Mouse (Mus musculus) spleen, adult 12 weeks (tissue): Measurements from ENCODE around the gene Gfy.
"Not testable (repeated sequence)": the region's sequence is repeated elsewhere in the genome, so short reads cannot be mapped to it uniquely, and the experiment has no call there.

Source experiments
- DNase-seq: peaks from one replicate; pipeline ENCODE4 v3.0.0; 2022; ENCODE audit warnings: low spot score

Gfy gene

DNA sequence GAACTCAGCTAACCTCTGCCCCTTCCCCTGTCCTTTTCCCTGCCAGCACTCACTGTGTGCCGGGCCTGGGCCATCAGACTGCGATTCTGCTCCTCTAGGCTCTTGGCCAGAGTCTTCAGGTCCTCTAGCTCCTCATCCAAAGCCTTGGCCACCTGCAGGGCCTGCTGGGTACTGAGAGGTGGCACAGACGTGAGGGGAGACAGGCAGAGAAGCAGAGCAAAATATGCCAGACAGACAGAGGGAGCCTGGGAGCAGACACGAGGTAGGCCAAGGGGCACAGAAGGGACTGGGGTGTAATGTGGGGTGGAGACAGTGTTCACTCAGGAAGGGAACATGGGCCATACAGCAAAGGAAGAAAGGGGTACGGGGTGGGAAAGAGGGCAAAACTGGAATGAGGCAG, 14.0 kb upstream of the Gfy start:
- no peak for DNase-seq

DNA sequence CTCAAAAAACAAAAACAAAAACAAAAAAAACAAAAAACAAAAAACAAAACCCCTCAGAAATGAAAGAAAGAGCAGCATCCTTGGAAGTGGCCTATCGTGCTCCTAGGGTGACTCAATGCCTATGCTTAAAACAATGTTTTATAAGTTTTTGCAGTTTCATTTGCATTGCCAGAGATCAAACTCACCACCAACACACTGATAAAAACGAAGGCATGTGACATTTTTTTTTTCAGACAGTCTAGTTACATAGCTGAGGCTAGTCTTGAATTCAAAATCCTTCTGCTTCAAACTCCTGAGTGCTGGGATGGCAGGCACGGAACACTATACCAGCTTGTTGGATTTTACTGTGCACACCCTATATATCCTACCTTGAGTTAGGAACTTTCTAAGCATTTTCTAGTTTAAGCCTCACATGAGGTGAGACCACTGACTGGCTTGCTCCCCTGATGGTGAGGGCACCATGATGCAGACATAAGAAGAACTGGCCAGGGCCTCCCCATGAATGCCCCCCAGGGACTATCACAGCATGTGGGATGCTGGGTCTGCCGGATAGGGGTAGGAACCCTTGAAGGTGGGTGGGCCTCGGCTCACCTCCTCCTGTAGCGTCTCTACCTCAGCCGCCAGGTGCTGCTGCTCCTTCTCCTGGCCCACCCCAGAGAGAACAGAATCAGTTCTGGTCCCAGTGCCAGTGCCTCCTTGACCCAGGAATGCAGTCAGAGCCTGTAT, 13.4 kb upstream of the Gfy start:
- no peak for DNase-seq

DNA sequence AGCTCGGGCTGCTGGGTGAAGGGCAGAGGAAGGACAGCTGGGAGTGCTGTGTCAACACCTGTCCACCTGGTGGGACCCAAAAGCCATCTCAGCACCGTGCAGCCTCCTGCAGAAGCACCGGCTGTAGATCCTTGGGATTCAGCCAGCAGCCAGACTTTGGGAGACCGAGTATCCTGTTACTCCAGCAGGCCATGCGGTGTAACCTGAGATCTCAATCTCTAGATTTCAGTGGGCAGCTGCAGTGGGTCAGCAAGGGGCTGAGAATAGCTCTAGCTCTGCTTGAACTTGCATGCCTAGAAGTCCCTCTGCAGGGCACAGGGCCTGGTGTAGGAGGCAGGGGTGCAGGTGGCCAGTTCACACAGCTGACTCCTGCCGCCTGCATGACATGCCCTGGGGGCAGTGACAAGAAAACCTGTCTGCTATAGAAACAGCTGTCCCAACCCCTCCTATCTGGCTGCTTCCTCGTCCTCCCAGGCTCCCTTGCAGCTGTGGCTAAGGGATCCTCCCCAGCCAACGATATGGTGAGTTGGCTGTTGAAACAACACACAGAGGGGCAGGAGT, 12.5 kb upstream of the Gfy start:
- no peak for DNase-seq

DNA sequence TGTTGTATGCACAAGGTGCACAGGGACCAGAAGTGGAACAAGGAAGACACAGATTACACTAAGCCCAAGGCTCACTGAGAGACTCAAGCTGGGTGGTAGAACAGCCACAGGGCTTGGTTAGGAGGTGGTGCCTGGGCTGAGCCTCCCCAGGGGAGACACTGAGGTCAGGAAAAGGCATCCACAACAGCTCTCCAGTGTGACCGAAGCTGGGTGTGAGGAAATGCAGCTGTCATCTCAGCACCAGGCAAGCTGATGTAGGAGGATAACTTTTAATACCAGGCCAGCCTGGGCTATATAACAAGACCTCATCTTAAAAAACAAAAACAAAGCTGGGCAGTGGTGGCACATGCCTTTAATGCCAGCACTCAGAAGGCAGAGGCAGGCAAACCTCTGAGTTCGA, 11.8 kb upstream of the Gfy start:
- DNase-seq: no peak

DNA sequence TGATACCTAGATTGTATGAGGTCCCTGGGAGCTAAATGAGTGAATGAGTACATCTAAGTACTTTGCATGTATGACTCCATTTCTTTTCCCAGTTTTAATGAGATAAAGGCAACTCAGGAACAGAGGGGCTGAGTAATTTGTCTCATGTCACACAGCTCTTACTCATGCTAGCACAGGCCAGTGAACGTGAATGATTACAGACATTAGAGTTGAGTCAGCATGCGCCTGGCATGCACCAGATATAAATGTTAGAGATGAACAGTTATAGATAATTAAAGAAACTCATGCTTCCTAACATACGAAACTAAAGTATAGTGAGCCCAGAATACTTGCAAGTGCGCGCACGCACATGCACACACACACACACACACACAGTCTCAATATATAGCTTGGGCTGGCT, 10.8 kb upstream of the Gfy start:
- no peak for DNase-seq

DNA sequence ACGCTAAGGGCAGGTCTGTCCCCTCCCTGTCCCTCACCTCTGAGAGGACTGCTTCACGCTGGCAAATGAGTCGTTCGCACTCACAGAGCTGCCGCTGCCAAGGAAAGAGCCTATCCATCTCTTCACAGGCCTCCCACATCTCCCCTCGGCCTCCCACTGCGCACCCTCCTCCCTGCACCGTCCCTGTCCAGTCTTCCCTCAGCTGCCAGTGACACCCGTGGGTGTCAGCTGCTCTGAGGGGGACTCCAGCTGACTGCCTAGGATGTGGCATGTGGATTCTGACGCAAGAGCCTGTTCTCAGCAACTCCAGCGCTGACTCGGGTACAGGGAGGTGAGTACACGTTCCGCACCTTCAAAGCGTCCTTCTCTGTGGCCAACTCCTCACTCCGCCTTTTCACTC, 10.2 kb upstream of the Gfy start:
- DNase-seq: no peak

DNA sequence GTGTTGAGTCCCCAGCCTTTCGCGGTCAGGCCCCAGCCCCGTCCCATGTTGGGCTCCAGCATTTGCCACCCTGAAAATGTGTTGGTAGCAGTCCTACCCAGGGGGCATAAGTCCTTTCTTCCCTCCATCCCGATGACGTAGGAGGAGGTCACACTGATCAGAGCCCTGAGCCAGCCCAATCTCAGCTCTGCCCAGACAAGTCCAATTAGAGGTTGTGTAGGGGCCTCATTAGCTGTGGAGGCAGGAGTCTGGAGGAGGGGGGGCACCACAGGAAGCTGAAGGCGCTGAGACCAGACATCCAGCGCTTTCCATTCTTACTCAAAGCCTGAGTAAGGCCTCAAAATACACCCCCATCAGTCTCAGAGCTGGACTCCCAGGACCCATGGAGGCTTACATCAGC, 6.6 kb upstream of the Gfy start:
- no peak for DNase-seq

DNA sequence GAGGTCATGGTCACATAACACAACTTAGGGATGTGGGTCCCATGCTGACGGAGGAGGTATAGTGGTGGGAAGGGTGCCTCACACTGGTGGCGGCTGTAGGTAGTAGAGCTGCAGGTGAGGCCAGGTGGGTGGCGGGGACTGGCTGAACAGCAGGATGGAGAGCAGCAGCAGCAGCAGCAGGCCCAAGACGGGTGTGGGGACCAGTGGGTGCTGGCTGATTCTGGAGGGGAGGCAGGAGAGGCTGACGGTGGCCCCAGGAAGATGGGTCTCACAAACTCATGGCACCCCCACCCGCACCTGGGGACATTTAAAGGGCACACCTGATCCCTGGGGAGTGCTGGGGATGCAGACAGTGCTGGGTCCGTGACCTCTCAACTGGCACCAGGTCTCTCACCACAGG, 4.3 kb upstream of the Gfy start:
- no peak for DNase-seq

DNA sequence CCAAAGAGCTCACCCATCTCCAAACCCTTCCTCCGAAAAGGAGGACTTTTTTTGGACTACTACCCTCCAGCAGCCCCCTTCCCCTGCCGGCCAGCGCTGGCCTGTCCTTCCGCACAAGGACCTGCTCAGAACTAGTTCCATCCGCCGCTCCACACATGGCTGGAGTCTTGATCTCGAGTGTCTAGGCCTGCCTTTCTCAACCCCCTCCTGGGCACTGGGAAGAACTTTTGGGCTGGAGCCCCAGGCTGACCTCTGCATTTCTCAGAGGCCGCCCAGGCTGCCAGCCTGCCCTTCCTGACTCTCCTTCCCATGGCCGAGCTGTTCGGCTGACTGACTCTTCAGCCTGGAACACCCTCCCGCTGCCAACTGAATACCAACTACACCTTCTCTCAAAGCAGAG, 3.2 kb upstream of the Gfy start:
- no peak for DNase-seq

DNA sequence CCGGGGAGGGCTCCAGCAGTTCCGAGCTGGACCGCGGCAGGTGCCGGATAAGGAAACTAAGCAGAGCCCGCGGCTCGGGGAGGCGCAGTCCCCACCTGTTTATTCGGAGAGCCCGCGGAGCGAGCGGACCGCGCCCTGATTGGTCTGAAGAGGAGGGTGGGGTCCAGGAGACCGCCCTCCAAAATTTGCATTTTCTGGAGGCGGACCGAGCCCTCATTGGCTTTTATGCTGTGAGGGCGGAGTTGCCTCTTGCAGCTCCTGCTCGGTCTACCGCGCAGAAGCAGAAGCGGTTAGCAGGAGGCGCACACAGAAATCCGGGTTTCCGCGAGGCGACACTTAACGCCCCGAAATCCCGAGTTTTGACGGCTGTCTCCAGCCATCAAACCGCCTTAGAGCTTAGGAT, 2.8 kb upstream of the Gfy start:
- DNase-seq: peak; percentile 79

DNA sequence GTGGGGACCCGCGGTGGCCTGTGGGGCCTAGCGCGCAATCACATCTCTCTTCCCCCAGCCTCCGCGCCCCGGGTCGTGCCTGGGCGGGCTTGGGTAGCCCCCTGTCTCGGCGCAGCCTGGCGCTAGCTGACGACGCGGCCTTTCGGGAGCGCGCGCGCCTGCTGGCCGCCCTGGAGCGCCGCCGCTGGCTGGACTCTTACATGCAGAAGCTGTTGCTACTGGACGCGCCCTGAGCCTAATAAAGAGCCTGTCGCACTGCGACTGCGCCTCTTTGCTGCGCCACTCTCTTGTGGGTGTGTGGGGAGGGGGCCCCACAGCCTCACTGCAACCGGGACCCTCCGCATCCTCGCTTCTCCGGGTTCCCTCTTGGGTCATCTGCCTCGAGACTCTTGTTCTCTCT, 2.2 kb upstream of the Gfy start:
- DNase-seq: no peak

DNA sequence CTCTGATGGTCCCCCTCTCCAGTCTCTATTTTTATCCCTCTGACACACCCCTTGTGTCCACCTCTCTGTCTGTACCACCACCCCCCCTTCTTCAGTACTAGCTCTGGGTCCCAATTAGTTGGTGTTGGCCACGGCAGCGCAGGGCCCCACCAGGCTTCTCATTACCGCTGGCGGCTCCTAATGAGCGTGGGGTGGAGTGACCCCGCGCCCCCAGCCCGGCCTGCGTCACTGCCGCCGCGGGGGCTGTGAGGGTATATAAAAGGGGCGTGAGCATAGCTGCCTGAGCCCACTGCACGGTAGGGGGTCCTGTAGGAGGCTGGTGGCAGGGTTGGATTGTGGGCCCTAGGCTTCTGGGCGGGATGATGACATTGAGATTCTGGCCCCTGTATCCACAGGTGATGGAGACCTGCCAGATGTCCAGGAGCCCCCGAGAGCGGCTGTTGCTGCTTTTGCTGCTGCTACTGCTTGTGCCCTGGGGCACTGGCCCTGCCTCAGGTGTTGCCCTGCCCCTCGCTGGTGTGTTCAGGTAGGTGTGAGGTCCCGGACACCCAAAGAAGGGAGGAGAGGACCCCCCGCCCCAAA, 1.6 kb upstream of the Gfy start, which contains the start of gene Pth2:
Gene Pth2 (plus strand): TSS at position 100 of the 582 bp plus-strand sequence.
- no peak for DNase-seq

DNA sequence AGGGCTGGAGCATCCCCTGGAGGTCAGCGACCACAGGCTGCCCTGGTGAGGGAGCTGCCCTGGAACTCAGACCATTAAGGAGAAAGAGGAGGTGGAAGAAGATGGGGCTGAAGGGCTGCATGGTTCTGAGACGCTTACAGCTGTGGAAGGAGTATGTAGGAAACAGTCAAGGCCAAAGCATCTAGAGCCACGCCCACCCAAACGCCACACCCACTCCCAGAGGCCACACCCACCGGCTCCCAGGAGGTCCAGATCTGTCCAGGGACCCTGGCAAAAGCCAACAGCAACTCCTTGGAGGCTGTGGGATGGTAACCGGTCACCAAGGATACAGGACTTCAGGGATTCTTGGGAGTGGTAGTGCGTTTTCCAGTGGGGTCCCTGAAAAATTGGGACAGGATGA, 819 bp downstream of the Gfy start:
- DNase-seq: no peak

DNA sequence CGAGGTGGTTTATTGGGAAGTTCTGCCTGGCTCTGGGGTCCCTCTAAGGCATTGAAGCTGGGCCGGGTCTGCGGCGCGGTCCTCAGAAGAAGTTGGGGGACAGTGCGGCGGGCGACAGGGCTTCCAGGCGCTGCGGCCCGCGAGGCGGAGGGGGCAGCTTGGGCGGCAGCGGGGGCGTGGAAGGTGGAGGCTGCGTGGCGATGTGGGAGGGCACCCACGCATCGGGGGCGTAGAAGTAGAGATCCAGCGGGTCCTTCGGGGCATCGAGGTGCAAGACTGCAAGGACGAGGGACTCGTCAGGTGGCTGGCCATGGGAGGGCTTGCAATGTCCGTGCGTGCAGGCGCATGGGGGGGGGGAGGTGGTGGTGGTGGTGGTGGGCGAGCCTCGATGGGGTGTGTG, 3.0 kb downstream of the Gfy start:
- DNase-seq: no peak

DNA sequence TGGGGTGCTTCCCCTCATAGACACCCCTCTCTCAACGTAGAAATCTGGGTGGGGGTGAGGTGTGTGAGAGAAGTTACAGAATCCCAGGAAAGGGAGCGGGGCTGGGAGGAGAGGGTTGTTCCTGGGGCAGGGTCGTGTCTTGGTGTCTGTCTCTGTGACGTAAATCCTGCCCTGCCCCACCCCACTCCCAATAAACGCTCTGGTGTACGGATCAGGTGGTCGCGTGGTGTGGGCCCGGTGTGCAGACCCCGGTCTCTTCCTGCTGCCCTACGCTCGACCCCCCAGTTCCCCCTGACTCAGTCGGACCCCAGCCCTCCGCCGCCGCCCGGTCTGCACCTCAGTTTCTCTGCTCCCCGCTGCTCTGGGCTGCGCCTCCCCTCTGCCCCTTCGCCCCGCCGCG, 3.4 kb downstream of the Gfy start:
- DNase-seq: no peak

DNA sequence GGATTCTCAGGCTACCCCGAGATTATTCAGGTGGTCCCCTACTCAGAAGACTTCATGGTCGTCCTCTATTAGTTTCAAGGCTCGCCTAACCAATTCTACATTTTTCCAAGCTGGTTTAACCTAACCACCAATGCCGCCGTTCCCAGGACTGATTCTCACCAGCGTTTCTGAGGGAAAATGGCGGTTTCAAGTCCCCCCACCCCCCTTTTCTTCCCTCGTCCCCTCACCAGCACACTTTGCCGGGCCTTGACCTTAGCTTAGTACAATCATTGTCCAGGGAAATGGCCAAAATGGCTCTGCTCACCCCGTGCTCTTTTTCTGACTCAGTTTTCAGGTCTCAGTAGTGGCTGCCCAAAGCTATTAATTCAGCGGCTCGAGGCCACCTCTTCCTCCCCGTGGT, 4.0 kb downstream of the Gfy start:
- no peak for DNase-seq

DNA sequence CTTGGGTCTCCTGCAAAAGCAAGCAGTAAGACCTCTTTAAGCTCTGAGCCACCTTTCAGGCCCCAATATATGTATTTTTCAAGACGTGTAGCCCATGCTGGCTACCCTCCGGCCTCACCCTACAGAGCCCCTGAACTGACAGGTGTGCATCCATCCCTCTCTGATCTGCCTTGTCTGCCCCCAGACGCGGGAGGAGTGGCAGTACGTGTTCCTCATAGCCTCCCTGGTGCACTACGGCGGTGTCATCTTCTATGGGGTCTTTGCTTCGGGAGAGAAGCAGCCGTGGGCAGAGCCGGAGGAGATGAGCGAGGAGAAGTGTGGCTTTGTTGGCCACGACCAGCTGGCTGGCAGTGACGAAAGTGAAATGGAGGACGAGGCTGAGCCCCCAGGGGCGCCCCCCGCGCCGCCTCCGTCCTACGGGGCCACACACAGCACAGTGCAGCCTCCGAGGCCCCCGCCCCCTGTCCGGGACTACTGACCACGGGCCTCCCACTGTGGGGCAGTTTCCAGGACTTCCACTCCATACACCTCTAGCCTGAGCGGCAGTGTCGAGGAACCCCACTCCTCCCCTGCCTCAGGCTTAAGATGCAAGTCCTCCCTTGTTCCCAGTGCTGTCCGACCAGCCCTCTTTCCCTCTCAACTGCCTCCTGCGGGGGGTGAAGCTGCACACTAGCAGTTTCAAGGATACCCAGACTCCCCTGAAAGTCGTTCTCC, 4.6 kb downstream of the Gfy start:
- no peak for DNase-seq

DNA sequence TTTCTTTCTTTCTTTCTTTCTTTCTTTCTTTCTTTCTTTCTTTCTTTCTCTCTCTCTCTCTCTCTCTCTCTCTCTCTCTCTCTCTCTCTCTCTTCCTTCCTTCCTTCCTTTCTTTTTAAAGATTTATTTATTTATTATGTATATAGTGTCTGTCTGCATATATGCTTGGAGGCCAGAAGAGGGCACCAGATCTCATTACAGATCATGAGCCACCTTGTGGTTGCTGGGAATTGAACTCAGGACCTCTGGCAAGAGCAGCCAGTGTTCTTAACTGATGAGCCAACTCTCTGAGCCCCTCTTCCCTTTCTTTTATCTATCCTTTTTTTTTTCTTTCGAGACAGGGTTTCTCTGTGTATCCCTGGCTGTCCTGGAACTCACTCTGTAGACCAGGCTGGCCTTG, 5.6 kb downstream of the Gfy start:
- not testable (repeated sequence) for DNase-seq

DNA sequence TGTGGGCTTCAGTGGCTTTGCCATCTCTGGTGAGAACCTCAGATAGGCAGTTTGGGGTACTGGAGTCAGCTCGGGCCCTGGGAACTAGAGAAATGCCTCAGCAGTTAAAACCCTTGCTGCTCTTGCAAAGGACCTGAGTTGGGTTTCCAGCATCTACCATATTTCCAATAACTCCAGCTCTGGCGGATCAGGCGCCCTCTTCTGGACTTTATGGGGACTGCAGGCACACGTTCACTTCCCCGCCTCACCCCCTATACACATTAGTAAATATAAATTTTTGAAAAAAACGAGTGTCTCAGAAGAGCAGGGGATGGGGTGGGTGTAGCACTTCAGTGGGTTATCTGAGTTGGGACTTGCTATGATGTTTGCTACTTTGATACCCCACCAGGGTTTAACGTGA, 6.4 kb downstream of the Gfy start:
- DNase-seq: peak; percentile 37

DNA sequence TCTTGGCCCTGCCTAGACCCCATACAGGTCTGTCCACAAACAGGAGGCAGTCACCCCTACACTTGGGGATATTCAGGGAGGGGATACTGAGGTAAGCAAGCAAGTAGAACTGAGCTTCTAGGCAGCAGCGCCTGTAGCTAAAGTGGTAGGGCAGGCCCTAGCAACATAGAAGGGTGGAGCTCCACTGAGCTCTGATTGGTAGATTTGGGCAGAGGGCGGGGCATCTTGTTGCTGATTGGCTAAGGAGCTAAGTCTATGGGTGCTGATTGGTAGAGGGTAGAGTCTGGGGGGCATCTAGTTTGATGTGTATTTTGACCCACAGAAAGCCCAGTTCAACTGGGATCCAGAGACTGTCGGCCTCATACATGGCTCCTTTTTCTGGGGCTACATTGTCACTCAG, 9.9 kb downstream of the Gfy start:
- DNase-seq: no peak

DNA sequence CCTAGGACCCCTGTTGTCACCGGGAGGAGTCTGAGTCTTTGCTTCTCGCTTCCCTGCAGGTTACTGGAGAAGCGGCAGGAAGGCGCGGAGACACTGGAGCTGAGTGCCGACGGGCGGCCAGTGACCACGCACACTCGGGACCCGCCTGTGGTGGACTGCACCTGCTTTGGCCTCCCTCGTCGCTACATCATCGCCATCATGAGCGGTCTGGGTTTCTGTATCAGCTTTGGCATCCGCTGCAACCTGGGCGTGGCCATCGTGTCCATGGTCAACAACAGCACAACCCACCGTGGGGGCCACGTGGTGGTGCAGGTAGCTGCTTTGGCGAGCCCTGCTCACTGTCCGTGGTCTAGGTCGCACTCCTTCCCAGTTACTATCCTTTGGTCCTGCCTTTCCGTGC, 10.7 kb downstream of the Gfy start:
- DNase-seq: no peak

DNA sequence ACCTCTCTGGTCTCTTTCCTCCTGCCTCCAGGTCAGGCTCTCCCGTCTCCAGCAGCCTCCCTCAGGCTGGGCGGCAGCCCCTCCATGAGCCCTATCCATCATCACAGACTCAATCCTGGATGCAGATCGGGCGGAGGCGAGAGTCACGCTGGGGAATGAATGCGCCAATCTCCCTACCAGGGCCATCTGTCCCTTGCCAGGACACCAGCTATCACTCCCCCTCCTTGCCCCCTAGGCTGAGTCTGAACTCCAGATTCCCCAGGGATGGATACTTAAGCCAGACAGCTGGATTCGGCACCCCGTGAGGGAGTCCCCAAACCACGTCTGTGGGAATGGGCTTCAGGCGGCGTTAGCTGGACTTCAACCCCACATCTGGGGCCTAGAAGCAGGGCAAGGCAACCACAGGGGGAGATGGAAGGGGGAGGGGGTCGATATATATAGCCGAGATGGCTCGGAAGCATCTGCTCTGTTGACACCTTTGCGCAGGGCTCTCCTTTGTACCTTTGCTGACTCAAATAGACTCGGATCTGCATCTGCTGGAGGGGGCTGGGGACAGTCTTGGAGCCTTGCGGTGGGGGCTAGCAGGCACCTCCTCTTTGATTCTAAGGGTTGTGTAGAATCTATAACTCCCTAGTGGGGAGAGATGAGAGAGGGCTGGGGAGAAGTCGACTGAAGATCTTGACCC, 11.5 kb downstream of the Gfy start:
- DNase-seq: no peak

DNA sequence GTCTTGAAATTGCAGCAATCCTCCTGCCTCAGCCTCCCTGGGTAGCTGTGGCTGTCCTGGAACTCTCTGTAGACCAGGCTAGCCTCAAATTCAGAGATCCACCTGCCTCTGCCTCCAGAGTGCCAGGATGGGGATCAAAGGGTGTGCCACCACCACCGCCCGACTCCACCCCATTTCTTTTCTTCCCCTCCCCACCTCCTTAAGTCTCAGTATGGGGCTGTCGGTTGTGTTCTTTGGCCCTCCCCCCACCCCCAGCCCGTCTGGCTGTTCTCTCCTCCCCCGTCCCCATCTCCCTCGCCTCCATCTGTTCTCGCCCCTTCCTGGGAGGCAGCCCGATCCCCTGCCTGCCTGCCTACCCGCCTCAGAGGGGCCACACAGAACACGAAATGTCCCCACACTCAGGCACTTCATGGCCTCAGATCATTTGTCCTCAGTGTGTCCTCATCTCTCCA, 12.4 kb downstream of the Gfy start:
- DNase-seq: no peak
